Mouse (Mus musculus): Measurements from ENCODE around the gene Ubr2.

Ubr2 gene

DNA sequence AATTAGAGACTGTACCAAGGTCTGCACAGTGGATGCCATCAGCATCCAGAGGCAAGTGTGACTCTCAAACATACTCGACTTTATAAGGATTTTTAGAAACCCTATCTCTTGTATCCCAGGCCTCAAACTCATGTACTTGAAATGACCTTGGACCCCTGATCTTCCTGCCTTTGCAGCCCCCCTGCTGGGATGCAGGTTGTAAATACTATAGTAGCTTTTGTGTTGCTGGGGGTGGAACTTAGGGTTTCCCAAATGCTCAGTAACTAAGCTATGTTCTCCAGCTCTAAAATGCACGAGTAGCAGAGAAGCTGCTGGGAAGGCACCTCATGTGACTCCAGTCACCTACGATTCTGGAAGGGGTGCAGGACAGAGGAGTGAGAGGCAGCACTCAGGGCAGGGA is 83.4 kb downstream of the Ubr2 start:
- no peak for DNase-seq (ENCODE audit: low spot score)

DNA sequence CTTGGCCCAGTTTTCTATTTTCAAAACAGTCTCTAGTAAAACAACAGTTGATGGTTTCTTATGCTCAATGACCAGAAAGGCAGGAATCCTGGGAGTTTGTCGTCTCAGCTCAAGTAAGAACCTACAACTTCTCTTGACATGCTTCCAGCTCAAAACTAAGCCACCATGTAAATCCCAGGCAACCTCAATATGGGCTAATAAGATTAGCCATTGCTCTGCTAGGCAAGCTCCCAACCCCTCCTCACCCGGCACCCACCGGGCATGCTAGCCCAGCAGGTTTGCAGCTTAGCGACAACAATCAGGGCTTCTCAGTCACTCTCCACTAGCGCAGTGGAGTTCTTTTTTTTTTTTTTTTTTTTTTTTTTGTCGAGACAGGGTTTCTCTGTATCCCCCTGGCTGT is 84.2 kb downstream of the Ubr2 start:
- DNase-seq (ENCODE audit: low spot score): no peak

DNA sequence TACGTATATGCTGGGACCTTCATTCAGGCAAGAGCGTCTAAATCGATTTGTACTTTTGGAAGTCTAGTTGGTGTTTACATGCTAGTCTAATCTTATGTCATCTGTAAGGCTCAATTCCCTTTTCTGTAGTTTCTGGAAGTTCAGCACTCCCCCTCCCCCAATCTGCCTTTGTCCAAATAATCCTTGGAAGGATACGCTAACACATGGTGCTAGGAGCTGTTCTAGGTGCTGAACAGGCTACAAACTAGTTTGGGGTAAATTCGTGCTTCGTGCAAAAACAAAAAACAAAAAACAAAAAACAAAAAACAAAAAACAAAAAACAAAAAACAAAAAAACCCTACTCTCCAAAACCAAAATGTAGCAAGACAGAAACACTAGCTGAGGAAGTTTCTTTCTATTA is 89.5 kb downstream of the Ubr2 start:
- DNase-seq (ENCODE audit: low spot score): no peak

DNA sequence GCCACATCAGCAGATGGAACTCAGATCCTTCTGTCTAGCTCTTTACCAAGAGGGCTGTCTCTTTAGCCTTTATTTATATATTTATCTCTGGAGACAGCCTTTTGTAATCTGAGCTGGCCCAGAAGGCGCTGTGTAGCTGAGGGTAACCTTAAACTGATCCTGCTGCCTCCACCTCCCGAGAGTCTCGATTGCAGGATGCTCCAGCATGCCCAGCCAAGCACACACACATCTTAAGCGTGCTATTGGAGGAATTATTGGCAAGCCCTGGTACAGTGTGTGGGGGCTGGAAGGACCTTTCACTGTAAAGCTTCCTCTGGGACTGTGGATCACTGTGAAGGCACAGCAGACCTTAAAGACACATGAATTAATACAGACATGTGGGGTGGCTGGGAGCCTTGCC is 91.4 kb downstream of the Ubr2 start:
- no peak for DNase-seq (ENCODE audit: low spot score)

DNA sequence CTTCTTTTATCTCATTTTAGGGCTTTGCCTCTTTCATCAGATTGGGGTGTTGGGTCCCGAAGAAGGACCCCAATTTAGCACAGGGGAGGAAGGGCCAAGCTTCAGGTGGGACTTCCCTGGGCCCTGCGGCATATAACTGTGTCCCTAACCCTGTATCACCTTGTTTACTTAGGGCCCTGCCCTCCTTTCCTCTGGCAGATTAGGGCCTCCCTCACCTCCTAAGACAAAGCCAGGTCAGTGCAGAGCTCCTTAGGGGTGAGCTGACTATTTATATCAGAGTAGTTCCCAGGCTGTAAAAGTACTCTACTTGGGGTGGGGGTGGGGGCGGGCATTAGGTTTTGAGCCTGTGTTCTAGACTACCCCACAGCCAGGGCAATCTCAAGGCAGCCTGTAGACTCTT is 95.2 kb downstream of the Ubr2 start:
- no peak for DNase-seq (ENCODE audit: low spot score)

DNA sequence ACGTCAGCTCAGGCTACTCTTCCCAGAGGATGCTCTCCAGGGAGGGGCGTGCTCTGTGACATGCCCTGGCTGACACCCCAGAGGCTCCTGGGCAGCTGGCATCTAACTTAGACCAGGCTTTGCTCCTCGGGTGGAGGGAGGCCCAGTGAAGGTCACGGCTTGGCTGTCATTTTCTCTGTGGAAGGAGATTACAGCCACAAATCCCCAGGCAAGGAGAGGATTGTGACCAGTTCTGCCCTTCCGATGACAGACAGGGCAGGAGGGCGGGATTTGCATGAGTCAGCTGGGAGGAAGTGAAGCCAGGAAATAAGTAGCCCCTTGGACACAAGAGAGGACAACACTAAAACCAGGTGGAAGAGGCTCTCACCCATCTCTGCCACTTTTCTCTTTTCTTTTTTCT is 98.0 kb downstream of the Ubr2 start:
- no peak for DNase-seq (ENCODE audit: low spot score)

DNA sequence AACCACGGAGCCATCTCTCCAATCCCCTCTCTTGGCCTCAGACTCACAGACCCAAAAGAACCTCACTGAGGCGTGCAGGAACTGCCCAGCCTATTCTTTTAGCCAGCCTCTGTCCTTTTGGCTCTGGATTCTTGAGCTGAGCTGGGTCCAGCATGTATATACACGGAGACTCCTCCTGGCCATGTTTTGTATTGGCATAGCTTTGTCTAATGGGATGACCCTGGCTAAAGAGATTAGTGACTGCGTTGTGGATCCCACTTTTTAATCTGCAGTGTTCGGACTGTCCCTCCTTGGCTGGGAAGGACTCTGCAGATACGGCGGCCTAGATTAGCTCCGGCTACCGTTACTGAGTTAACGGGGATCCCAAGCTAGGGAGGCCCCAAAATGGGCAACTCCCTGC is 100.2 kb downstream of the Ubr2 start, which contains the start of gene Prph2:
Gene Prph2 (plus strand): TSS at position 274 of the 400 bp plus-strand sequence.
- no peak for DNase-seq (ENCODE audit: low spot score)

DNA sequence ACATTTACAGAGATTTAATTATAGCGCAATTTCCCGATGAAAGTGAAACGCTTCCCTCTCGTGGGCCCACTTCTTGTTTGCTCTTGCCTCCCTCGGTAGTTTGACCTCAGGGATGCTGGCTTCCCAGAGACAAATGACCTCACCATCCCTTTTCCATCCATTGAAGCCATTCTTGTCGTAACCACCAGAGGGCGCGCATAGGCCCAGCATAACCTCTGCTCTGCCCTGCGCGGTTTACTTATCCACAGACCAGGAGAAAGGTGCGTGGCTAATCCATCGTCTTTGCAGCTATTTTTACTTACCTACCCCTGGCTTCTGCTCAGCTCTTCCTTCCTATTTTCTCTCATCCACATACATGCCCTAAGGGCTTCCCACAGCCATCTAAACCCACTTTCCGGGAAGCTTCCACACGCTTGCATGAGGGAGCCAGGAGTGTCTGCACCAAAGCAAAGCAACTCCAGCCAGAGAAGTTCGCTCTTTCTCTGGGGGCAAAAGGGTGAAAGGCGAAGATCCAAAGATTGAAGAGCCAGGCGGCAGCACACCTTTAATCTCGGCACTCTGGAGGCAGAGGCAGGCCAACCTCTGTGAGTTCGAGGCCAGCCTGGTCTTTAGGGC is 106.4 kb downstream of the Ubr2 start:
- DNase-seq (ENCODE audit: low spot score): peak; percentile 80

DNA sequence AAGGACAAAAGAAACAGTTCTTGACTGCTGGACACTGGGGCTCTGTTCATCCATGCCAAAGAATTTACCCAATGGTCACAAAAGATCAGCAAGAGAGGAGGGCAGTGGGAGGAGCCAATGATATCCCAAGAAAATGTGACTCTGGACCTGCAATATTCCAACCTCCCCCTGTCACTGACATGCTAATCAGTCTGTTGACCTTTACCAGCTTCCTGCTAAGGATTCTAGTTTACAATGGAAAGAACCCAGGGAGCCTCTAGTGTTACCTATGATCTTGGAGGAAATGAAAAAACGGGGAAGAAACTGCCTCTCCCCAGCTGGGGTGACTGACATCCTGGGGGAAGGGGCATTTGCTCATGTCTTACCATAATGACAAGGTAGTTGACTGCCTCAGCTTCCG is 109.4 kb downstream of the Ubr2 start:
- no peak for DNase-seq (ENCODE audit: low spot score)

DNA sequence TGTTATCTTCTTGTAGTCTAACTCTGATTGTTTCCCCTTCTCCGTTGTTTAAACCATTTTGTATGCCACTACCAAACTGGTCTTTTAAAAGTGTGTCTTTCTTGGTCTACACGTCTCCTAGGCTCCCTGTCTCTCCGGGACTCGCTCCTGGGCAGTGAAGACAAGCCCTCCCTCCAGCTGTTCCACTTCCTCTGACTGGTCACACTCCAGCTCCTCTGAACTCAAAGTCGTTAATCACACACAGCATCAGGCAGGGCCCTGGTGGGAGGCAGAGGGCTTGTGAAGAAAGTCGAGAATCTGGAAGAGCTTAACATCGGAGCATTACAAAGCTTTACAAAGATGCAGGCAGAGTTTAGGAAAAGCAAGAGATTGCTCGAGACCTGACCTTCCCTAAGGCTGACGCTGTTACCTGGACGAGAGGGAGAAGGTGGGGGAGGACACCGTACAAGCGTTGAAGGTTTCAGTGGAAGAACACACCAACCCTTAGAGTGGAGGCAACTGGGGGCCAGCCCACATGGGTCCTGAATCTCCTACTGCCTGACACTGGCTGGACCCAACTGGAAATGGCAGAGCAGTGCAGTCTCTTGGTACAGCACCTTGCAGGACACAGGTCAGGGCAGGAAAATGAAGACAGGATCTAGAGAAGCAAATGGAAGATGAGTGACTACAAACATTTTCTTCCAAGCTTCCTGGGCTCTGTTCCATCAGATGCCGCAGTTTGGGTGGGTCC is 113.0 kb downstream of the Ubr2 start:
- no peak for DNase-seq (ENCODE audit: low spot score)

DNA sequence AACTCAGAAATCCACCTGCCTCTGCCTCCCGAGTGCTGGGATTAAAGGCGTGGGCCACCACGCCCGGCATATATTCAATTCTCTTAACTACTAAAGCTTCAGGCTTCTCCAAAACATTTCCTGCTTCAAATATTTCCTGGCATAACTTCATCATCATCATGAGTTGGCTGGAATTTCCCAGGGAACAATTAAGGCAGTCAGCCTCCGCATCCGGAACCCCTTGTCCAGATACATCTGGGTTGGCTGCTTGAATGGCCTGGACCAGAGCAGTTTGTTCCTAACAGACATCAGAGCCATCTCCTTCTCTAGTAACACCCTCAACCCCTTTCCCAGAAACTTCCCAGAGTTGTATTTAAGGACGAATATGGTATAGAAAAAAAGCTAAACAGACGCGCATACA is 114.9 kb downstream of the Ubr2 start:
- DNase-seq (ENCODE audit: low spot score): no peak

DNA sequence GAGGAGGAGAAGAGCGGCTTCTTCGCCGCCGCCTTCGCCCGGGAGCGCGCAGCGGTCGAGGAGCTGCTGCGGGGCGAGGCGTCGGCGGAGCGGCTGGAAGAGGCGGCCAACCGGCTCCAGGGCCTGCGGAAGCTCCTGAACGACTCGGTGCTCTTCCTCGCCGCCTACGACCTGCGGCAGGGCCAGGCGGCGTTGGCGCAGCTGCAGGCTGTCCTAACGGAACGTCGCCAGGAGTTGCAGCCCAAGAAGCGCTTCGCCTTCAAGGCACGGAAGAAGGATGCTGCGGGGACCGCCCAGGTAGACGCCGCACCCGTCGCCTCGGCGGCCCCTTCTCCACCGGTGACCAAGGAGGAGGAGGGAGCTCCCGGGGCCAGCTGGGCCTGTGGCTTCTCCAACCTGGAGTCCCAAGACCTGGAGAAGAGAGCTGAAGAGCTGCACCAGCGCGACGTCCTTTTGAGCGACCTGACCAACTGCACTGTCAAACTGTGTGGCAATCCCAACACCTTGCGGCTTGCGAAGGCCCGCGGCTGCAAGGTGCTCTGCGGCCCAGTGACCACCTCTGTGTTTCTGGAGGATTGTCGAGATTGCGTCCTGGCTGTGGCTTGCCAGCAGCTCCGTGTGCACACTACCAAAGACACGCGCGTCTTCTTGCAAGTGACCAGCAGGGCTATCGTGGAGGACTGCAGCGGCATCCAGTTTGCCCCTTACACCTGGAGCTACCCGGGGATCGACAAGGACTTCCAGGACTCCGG is 119.3 kb downstream of the Ubr2 start:
- peak; percentile 49 for DNase-seq (ENCODE audit: low spot score)

DNA sequence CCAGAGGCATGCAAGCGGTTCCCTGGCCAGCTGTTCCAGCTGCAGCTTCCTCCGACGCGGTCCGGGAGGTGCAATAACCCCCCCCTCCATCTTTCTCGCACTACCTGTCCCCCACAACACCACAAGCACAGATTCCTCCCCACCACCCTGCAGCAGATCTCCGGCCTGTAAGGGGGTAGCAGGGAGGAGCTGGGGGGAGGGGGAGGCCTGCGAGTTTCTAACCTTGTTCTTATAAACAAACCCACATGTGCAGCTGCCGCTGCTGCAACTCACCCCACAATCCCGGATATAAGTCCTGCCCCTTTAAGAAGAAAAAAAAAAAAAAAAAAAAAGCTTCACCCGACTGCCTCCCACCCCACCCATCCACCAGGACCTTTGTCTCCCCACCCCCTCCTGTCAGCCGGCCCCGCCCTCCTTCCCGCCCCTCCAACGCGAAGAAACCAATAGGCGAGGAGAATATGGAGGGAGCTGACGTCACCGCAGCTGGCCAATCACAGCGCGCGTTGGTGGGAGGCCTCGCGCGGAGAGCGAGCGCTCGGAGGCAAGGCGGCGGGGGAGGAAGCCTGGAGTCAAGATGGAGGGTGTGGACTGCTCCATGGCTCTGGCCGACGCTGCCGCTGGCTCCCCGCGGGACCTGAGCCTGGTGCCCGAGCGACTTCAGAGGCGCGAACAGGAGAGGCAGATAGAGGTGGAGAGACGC is 120.1 kb downstream of the Ubr2 start, which contains the start of gene Tbcc:
Gene Tbcc (plus strand): TSS at position 569 of the 700 bp plus-strand sequence.
- peak; percentile 98 for DNase-seq (ENCODE audit: low spot score)

DNA sequence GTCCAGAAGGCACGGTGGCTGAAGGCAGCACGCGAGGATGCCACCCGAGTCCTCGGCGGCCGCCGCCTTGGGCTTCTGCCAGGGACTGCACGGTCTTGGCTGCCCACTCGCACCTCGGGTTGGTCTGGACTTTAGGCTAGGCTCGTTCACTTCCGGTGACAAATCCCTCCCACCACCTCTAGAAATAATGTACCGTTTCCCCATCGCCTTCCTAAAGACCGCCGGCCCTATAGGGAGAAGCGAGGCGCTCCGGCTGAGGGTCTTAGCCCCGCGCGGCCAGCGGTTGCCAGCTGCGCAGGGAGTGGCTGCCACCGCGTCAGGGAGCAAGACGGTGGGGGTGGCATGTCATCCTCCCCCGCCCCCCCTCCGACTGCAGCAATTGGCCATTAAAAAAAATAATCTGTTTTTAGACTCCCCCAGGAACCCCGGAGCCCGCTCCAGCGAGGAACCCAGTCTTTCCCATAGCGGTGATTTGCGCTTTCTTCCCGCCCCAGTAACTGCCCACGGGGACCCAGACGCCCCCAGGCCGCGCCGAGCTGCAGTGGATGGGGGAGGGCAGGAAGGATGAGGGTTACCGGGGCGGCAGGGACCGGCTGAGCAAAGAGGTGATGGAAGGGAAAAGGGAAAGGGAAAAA is 120.8 kb downstream of the Ubr2 start:
- peak; percentile 79 for DNase-seq (ENCODE audit: low spot score)

DNA sequence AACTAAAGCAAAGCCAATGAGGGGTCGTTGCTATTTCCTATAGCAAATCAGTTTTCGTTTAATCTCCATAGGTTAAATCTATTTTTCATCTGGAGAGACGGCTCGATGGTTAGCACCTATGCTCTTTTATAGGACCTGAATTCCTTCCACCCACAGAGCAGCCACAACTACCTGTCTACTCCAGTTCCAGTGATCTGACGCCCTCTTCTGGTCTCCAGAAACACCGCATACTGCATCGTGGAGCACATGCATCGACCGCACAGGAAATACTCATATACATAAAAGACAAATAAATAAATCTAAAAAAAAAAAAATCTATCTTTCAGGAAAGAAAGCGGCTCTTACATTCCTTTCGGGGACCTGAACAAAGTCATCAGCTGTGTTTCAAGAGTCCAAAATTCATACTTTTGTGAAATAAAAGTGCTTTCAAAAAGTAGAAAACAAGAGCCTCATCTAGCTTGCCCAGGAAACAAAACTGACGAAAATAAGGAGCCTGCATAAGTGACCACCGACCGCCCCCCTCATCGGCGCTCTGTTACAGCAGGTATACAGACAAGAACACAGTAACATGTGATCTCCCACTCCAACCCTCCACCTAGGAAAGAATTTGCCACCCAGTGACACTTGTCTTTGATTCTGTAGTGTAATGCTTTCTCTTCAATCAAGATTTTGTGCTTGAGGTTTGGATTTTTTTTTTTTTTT is 121.7 kb downstream of the Ubr2 start:
- DNase-seq (ENCODE audit: low spot score): peak; percentile 61

DNA sequence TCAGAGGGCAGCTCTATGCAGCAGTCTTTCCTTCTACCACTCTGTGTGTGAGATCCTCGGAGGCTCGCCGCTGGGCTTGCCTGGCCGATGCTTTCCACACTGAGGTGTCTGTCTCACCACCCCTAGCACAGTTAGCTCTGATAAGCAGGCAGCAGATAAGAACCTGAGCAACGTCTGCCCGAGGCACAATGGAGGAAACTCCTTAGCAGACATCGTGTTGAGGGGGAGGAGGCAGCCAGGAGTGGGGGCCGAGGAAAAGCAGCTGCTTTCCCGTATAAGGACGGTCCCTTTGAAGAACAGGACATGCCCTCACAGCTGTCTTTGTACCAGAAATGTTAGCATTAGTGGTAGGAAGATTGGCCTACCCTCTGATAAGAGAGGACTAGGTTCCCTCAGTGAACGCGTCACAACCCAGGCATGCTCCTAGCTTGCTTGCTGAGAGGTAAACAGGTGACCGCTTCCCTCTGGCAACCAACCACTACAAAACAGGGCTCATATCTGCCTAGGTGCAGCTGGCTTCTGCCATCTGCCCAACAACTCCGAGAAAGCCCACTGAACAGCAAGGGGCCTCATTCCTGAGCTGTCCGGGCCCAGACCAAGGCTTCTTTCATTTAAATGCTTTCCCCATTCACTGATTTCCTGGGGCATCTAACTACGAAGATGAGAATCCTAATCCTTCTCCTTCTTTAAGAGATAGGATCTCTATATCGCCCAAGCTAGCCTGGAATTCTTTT is 124.3 kb downstream of the Ubr2 start:
- no peak for DNase-seq (ENCODE audit: low spot score)

DNA sequence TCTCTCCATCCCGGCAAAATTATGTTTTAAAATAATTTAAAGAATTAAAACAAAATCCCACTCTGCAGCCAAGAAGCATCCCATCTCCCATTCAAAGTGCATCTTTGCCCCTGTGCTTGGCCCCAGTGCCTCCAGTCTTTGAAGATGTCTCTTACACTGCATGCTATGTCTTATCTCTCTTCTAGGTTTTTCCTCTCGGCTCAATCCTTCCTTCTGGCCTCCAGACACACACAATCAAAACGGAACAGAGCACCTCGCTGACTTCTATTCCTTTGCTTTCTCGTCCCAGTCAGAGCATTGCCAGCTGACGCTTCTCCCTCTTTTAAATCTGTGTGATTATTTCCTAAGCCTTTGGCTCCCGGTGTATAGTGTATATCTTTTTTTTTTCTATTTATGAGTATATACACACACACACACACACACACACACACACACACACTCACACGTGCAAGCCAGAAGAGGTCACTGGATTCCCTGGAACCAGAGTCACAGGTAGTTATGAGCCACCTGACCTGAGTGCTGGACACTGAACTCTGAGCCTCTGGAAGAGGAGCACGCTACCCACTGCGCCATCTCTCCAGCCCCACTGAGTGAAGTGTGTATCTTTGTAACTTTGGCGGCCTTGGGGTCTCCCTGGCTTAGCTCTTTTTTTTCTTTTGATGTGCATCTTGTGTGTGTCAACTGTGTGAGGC is 125.0 kb downstream of the Ubr2 start:
- DNase-seq (ENCODE audit: low spot score): no peak

DNA sequence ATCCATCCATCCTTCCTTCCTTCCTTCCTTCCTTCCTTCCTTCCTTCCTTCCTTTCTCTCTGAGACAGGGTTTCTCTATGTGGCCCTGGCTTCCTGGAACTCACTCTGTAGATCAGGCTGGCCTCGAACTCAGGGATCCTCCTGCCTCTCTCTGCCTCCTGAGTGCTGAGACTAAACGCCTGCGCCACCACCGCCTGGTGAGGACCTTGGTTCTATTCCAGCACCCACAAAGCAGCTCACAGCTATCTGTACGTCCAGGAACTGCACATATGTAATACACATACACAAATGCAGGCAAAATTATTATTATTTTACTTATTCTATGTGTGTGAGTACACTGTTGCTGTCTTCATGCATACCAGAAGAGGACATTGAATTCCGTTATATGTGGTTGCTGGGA is 125.6 kb downstream of the Ubr2 start:
- DNase-seq (ENCODE audit: low spot score): no peak

DNA sequence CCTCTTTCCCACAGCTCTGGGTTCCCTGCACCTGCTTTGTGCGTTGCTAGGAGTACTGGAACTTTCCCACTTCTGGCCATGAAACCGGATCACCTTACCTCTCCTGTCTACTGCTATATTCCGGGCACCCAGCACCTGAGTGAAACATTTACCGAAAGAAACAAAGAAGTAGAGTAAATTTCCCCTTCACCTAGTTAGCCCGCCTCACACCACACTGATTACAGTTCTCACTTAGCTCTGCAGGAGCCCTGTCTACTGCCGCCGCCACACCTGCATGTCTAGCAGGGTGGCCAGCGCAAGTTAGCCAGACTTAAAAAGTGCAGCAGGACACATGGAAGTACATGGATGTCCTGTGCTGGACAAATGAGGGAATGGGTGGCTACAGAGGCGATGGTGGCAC is 127.2 kb downstream of the Ubr2 start:
- DNase-seq (ENCODE audit: low spot score): no peak

DNA sequence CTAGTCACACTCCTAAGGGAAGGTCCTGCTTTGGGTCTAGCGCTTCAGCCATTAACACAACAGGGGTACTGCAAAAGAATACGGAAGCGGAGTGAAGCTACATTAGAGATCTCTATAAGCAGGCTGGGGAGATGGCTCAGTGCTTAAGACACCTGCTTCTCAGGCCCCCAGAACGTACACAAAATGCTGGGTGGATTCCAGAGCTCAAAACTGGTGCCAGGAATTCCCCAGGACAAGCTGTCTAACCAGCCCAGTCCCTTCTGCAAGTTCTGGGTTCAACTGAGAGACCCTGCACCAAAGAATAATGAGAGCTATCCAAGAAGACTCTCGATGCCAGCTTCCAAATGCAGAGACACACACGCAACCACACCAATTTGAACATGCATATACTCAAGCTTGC is 128.6 kb downstream of the Ubr2 start:
- DNase-seq (ENCODE audit: low spot score): no peak
